Mouse (Mus musculus) G1E-ER4 (cell line): ENCODE measurements around the gene Gm49395. TPM values are rescaled to one million over a fixed set of nuclear protein-coding genes. Genes with fewer than 3 reads are reported as not detected.

Experiments
- GATA1 ChIP-seq: IDR thresholded peaks from one replicate; pipeline ENCODE4 v1.8.0; 2012; ENCODE audit warnings: low read length, inconsistent platforms
- polyA plus RNA-seq: library from polyadenylated mRNA; stranded (reverse); fragments of >175 nt; gene quantifications from 2 replicates; pipeline ENCODE4 v1.2.3, GENCODE M21; 2012

Gm49395 gene
- polyA plus RNA-seq, 1 experiment: 2.6 TPM

GRCm38 (mm10) chr13:115109628-115110027, 7.9 kb upstream of the Gm49395 start:
- no peak for TF ChIP-seq GATA1

DNA sequence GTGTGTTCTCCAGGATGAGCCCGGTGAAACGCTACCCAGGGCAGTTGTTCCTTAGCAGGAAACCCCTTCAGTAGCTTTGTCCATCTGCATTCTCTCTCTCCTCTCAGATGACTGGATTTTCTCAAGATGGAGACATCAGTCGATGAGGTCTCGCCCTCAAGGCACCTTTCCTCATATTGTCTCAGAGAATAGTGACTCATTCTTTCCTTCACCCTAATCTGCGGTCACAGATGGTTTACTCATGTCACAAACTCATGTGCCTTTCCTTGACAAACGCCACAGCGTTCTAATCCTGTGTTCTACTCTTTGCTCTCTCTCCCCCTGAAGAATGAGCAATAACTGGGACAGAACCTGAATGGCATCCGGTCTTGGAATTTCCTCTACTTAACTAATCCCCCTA, 5.7 kb upstream of the Gm49395 start:
- TF ChIP-seq GATA1: no peak

GRCm38 (mm10) chr13:115106183-115106582, 4.5 kb upstream of the Gm49395 start:
- TF ChIP-seq GATA1: no peak

DNA sequence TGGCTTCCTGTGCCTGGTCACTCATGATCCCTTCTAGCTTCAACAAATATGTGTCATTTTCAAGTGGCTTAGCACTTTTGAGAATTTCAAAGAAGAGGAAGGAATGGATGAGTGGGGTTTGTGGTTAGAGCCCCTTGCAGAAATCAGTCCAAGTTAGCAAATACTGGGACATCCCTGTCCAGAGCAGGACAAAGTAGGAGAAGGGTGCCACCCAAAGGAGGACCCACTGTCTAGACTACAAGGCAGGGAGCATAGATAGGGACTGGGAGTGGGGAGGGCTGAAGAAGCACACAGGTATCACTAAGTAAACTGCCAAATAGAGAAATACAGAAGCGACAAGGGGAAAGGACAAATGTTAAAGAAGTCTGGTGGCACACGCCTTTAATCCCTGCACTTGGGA, 1.0 kb upstream of the Gm49395 start:
- TF ChIP-seq GATA1: no peak

GRCm38 (mm10) chr13:115100381-115101177, 1.1 kb downstream of the Gm49395 start:
- TF ChIP-seq GATA1: no peak

DNA sequence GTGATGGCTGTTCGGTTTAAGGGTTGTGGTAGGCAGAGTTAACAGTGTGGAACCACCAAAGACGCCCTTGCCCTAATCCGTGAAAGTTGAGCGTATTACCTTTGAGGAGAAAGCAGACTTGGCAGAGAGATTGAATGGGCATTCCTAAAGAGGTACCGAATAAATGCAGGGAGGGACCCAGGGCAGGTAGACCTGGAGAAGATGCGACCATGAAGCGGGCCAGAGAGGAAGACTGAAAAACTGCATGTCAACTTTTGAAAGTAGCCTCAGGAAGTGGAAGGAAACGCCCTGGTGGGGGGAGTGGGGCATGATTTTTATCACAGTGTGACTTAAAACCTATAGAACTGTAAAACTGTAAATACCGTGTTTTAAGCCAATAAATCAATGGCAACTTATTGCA, 2.3 kb downstream of the Gm49395 start:
- no peak for TF ChIP-seq GATA1

DNA sequence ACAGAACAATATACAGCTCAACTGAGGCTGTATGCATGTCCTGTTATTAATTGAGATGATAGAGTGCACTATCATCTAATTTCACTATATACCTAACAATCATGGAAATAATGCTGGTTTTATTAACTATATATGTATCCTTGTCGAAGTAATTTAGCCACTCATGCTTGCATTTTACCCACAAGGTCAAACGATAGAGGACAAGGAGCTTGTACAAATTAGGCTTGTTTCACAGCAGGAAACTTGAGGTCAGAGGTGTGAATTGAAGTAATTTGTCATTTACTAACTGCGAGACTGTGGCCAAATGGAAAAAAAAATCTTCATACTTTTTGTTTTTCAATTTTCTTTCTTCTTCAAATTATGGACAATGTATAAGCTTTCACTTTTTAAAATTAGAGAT, 3.5 kb downstream of the Gm49395 start:
- TF ChIP-seq GATA1: no peak

DNA sequence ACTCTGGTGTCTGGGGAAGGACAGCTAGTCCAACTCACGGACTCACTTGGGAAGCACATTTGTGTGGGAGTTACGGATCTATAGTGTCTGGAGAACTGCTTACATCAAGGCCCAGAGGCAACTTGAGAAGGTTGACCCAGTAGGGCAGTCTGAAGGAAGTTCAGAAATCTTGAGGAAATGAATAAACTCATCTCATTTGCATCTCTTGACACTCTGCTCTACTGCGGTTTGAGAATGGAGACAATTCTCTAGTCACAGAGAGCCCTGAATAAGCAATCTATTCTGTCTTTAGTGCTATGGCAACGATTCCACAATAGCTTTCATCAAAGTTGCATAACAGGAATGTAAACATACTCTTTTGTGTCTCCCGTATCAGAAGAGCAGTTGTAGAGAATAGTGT, 4.8 kb downstream of the Gm49395 start:
- no peak for TF ChIP-seq GATA1

DNA sequence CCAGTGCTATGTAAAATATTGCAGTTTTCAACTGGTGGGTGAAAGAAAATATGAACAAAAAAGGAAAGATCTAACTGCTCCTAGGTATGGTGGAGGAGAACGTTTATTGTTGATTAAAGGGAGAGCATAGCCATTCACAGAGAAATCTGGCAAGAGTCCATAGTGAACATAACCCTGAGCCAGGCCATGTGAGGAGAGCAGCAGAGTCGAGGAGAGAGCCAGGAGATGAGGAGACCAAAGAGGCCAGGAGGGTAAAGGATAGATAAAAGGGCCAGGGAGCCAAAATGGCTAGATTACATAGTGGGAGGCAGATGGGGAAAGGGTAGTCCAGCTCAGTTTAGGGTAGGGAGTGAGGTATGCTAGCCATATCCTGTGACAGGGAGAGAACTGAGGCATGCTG, 5.5 kb downstream of the Gm49395 start:
- TF ChIP-seq GATA1: no peak

DNA sequence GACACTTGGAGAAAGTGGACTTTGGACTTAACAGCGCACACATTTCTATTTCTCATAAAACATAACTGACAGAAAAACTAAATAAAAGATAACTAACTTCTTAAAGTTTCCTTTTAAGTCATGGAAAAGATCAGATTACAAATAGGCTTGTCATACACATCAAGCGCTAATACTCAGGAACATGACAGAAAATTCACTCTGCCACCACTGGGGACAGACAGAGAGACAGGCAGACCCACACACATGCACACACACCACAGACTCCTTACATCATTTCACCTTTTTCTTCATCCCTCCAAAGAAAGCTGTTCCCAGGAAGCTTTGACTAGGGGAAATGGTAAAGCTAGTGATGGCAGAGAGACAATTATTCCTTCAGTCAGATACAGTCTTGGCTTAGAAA, 6.3 kb downstream of the Gm49395 start:
- TF ChIP-seq GATA1: no peak

- TF ChIP-seq GATA1: no peak
These were observed 10.2 kb downstream of the Gm49395 start for GRCm38 (mm10) chr13:115091511-115091910.

- no peak for TF ChIP-seq GATA1
These were observed 10.7 kb downstream of the Gm49395 start for GRCm38 (mm10) chr13:115090977-115091445.

DNA sequence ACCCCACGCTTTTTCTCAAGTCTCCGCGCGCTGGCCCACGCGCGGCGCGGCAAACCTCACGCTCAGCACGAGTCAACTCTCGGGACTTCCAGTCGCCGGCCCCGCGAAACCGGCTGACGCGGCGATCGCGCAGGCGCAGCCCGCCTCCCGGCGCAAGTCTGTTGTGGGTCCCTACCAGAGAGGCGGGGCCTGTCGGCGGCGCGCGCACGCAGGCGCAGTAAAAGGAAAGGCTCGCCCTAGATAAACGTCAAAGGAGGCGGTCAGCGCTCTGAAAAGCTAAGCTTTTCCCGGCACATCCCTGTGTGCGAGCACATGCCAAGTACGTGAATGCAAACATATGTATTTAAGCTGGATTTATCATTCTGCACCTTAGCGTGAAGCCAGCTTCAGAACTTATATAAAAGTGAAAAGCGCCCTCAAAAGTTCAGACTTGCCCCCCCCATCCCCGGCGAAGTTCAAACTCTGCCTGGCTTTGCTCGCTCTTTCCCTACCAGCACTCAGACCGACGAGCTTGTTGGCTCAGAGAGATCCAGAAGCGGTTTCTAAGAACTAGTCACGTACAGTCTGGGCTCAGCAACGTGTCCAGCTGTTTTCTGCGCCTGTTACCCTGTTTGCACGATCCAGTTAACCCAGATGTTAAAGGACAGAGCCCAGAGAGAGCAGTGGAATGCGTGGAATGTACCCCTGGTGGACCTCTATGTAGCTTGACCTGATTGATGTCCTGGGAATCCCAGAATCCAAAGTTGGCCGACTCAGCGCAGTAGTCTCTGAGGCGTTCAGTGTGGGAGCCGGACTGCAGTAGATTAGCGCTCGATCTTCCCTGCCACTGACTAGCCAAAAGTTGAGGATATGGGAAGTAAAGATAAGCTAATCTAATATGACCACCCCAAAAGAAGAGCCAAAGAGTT, 11.4 kb downstream of the Gm49395 start, which contains the start of gene Pelo:
Gene Pelo (minus strand): TSS at position 118 of the 908 bp plus-strand sequence.
- TF ChIP-seq GATA1: no peak

DNA sequence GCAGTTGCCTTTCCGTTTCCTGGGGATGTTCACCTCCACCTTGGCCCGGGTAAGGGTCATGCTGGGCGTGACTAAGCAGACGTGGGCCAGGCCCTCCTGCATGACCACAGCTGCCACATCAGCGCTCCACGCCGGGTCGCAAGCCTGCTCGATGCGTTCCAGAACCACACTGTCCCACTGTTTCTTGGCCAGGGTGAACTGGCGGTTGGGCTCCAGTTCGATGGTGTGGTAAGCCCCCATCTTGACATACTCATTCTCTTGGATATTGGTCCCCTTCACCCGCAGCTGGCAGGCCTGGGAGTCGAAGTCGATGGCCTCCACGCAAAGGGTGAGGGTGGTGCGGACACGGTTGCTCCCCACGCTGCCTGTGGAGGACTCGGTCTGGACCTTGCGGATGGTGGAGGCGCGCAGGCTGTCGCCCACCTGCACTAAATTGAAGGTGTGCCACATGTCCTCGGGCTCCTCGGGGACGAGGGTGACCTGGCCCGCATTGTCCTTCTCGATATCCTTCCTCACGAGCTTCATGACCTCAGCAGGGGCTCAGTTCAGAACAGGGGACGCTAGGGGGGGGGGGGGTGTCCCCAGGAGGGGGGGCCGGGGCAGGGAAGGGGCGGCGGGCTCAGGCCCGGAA, 12.2 kb downstream of the Gm49395 start:
- no peak for TF ChIP-seq GATA1

DNA sequence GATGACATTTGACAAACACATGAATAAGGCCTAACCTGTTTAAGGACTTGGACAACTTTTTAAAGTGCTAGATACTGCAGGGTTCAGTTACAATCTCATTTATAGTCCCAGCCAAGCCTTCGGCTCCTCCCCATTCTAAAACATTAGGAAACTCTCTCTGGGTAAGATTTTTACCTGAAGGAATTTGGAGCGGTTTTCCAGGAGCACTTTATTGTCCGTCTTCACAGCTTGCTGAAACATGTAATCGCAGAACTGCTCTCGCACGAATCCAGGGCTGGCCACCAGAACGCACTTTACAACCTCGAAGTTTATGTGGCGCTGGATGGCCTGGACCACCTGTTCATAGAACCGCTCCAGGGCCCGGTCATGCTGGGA, 12.7 kb downstream of the Gm49395 start:
- no peak for TF ChIP-seq GATA1

GRCm38 (mm10) chr13:115085974-115086373, 15.7 kb downstream of the Gm49395 start:
- no peak for TF ChIP-seq GATA1
